Mouse (Mus musculus) splenic B cell, adult 2 months (primary cell): Measurements from ENCODE around the gene Surf1.
"Not testable (repeated sequence)": the region's sequence is repeated elsewhere in the genome, so short reads cannot be mapped to it uniquely, and the experiment has no call there.

Experiments
- DNase-seq: peaks from one replicate; pipeline ENCODE4 v3.0.0-alpha.2; 2011; ENCODE audit warnings: low read depth, low spot score
- H3K27me3 ChIP-seq: 2 replicates; pipeline ENCODE4 v1.6.1; 2012; ENCODE audit warnings: mild to moderate bottlenecking, low read length, moderate library complexity, mixed read lengths; ENCODE audit not compliant: control insufficient read depth, poor library complexity, insufficient read depth, severe bottlenecking
- H3K36me3 ChIP-seq: 2 replicates; pipeline ENCODE4 v1.6.1; 2012; ENCODE audit warnings: mild to moderate bottlenecking, low read length, moderate library complexity, mixed read lengths; ENCODE audit not compliant: control insufficient read depth, poor library complexity, insufficient read depth, severe bottlenecking

Gene Surf1

DNA sequence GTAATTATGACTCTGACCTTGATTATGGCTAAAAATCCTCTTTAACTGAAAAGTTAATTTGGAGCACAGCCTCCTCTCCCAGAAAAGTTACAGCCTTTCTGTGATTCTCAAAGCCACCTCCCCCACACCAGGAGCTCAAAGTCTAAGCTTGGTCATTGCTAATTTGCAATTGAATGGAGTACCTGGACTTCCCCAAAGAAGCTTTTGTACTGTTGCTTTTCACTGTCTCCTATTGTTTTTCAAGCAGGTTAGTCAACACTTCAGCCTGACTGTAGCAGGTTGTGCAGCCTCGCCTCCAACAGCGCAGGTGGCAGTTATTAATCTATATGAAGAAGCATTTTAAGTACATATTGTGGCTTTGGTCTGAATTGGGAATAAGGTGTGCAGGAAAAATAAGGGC lies 30.8 kb downstream of the Surf1 start:
- DNase-seq, H3K36me3 ChIP-seq, H3K27me3 ChIP-seq: not testable (repeated sequence)

- H3K27me3 ChIP-seq = no peaks in the 10 kb centered on the region
- no peaks in the 10 kb centered on the region for H3K36me3 ChIP-seq
- DNase-seq = no peak
Observed at GRCm38 (mm10) chr2:26878571-26878970, 37.8 kb downstream of the Surf1 start.

- H3K27me3 ChIP-seq = no peaks in the 10 kb centered on the region; the same call in 1 of the 2 replicates
- no peak for DNase-seq
- no peaks in the 10 kb centered on the region for H3K36me3 ChIP-seq
Observed at GRCm38 (mm10) chr2:26870666-26871065, 45.7 kb downstream of the Surf1 start.

- no peak for DNase-seq
- Histone ChIP-seq H3K27me3 (no peaks in the 10 kb centered on the region; the same call in 1 of the 2 replicates), H3K36me3 (no peaks in the 10 kb centered on the region)
Observed at GRCm38 (mm10) chr2:26864879-26865278, 51.5 kb downstream of the Surf1 start, which contains the start of gene Abo. Gene Abo (minus strand): TSS chr2:26864979.
